Mouse (Mus musculus): Measurements from ENCODE around the gene Rftn1. TPM values are rescaled to one million over a fixed set of nuclear protein-coding genes. Genes with fewer than 3 reads are reported as not detected.

The Rftn1 gene
- polyA plus RNA-seq, 1 experiment from 2014 or later, result 10.2 TPM

DNA sequence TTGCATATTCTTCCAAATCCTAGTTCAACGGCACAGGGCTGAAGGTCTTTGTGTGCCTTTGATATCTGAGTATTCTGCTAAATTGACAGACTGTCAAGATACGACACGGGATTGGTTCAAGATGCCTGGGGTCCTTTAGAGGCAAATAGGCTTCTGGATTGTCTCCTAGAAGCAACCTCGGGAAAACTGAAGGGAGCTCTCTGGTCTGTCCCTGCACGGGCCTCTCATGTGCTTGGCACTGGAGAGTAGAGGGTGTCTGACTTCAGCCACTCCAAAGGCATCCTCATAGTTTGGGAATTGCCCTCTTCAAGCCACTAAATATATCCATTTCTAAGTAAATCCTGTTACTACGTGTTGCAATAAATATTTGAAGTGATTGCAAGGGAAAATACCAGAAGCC is 98.6 kb downstream of the Rftn1 start:
- no peak for DNase-seq (ENCODE audit: extremely low spot score, low spot score)
- Histone ChIP-seq H3K4me1 (no peaks in the 10 kb centered on the region), H3K9me3 (no peaks in the 10 kb centered on the region), H3K27ac (no peak overlapping the region), H3K27me3 (ENCODE audit: poor library complexity, severe bottlenecking) (no peaks in the 10 kb centered on the region), H3K4me3 (no peak overlapping the region), H3K36me3 (replicated peaks) (no peaks in the 10 kb centered on the region)
- WGBS, result 81% methylated on average over 6 of the region's 6 CpGs

DNA sequence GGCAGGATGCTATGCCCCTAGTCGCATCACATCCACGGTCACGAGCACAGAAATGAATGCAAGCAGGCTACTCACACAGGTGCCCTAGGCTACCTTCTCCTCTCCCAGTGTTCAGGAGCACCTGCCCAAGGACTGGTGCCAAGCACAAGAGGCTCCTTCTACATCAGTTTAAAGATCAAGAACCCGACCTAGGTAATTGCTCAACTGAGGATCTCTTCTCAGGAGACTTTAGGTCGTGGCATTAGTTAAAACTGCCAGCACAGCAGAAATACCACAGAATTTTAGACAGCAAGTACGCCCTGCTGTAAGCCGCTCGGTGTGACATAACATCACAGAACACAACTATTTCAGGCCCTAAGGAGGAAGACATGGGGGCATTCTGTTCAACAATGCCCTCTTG is 100.7 kb downstream of the Rftn1 start:
- Histone ChIP-seq H3K36me3 (replicated peaks) (no peaks in the 10 kb centered on the region), H3K4me1 (0 out of 2 replicates have a peak, but pooled peaks cover 5% of the 10 kb centered on the region), H3K27ac (no peak overlapping the region), H3K27me3 (ENCODE audit: poor library complexity, severe bottlenecking) (no peaks in the 10 kb centered on the region), H3K9me3 (no peaks in the 10 kb centered on the region), H3K4me3 (no peak overlapping the region)
- 86% methylated on average over 8 of the region's 8 CpGs for WGBS
- no peak for DNase-seq (ENCODE audit: extremely low spot score, low spot score)

DNA sequence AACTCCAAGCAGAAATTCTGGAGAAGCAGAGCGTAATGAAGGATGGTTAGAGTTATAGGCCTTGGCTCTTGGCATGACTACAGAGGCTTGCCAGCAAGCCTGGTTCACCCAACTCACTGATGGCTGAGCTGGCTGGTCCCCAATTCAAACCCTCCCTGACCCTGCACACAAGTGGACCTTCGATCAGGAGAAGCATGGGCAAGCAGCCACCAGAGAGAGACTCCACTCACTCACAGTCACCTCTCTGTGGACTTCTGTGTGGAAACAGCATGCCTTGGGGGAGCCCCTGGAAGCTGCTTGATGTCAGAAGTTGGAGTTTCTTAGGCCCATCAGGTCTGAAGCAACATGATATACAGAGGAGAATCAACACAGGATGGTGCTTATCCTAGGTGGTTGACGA is 102.4 kb downstream of the Rftn1 start:
- H3K4me1 ChIP-seq, result 0 out of 2 replicates have a peak, but pooled peaks cover 5% of the 10 kb centered on the region
- 87% methylated on average over 3 of the region's 3 CpGs for WGBS
- H3K4me3 ChIP-seq, result no peak overlapping the region
- H3K27ac ChIP-seq, result no peak overlapping the region
- no peak for DNase-seq (ENCODE audit: extremely low spot score, low spot score)
- H3K9me3 ChIP-seq, result no peaks in the 10 kb centered on the region
- H3K27me3 ChIP-seq (ENCODE audit: poor library complexity, severe bottlenecking), result no peaks in the 10 kb centered on the region
- H3K36me3 ChIP-seq (replicated peaks), result no peaks in the 10 kb centered on the region

DNA sequence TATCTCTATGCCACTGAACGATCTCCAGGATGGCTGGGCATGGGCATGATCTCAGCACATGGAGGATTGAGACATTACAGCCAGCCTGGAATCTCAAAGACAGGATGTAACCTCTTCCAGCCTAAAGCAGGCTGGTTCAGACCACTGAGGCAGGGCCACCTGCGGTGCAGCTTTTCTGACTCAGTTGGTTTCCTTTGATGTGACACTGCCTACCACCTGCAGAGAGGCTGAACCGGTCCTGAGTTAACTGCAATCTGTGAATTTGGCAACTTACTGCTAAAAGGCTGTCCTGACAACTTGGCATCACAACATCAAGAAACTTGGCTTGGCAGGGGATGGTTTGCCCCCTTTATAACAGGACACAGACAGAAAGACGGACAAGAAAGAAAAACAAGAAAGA is 103.6 kb downstream of the Rftn1 start:
- Histone ChIP-seq H3K4me3 (no peak overlapping the region), H3K27ac (no peak overlapping the region), H3K4me1 (peaks cover 6% of the 10 kb centered on the region; the same call in 1 of the 2 replicates), H3K27me3 (ENCODE audit: poor library complexity, severe bottlenecking) (no peaks in the 10 kb centered on the region), H3K36me3 (replicated peaks) (no peaks in the 10 kb centered on the region), H3K9me3 (no peaks in the 10 kb centered on the region)
- DNase-seq (ENCODE audit: extremely low spot score, low spot score), result no peak
- 65% methylated on average over 4 of the region's 4 CpGs for WGBS

DNA sequence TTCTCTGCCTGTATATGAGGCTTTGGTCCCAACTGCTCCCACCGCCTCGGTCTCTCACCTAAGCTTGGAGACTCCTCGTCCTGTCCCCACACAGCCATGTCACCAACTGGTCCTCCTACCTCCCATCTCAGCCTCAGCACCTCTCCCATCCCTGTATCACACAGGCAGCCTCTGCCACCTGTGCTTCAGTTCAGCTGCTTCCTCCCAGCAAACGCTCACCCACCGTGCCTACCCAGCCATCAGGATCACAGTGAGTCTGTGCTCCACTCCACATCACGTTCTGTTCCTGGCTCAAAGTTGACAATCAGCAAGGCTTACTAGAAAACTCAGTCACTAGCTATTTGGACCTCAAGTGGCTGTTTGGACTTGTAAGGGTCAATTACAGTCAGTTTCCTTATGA is 105.8 kb downstream of the Rftn1 start:
- WGBS, result 91% methylated on average over 6 of the region's 6 CpGs

DNA sequence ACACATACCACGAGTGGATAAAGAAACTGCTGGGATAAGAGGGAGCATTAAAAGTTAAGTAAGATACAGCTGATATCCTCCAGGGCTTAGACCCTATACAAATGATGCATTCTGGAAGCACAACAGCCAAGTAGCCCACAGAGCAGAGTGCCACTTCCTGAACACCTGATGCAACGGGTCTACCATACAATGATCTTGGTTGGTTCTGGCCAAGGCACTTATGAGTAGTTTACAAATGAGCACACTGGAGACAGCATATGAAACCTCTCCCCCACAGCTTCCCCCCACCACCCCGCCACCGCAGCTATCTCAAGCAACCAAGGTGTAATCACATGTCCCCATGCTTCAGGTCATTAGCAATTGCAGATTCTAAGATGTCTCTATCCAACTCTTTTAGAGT is 106.5 kb downstream of the Rftn1 start:
- 86% methylated on average over 4 of the region's 4 CpGs for WGBS
- H3K9me3 ChIP-seq, result no peaks in the 10 kb centered on the region
- no peak for DNase-seq (ENCODE audit: extremely low spot score, low spot score)
- peaks cover 11% of the 10 kb centered on the region; the same call in 1 of the 2 replicates for H3K4me1 ChIP-seq
- no peak overlapping the region for H3K4me3 ChIP-seq
- H3K27ac ChIP-seq, result no peak overlapping the region
- H3K27me3 ChIP-seq (ENCODE audit: poor library complexity, severe bottlenecking), result no peaks in the 10 kb centered on the region
- no peaks in the 10 kb centered on the region for H3K36me3 ChIP-seq (replicated peaks)

More for the DNA sequence above, 105.8 kb downstream of the Rftn1 start:
- Histone ChIP-seq H3K4me3 (no peak overlapping the region), H3K9me3 (no peaks in the 10 kb centered on the region), H3K4me1 (peaks cover 11% of the 10 kb centered on the region; the same call in 1 of the 2 replicates), H3K36me3 (replicated peaks) (no peaks in the 10 kb centered on the region), H3K27me3 (ENCODE audit: poor library complexity, severe bottlenecking) (no peaks in the 10 kb centered on the region), H3K27ac (no peak overlapping the region)
- DNase-seq (ENCODE audit: extremely low spot score, low spot score), result no peak

DNA sequence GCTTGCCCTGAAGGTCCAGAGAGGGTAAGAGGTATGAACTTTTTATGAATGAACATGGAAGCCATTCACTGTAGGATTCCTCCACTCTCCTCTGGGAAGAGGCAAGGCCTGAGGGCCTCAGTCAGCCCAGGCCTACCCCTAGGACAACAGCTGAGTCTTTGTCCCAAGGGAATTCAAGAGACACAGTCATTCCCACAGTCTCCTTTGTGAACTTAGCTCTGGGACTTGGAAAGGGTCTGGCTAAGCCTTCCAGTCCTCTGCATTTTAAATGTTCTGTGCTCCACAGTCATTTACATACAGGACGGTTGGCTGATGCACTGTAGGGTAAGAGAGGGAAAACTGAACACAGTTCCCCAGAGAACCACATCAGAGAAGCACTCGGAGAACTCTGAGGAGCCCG is 107.5 kb downstream of the Rftn1 start:
- no peak overlapping the region for H3K27ac ChIP-seq
- 83% methylated on average over 3 of the region's 3 CpGs for WGBS

DNA sequence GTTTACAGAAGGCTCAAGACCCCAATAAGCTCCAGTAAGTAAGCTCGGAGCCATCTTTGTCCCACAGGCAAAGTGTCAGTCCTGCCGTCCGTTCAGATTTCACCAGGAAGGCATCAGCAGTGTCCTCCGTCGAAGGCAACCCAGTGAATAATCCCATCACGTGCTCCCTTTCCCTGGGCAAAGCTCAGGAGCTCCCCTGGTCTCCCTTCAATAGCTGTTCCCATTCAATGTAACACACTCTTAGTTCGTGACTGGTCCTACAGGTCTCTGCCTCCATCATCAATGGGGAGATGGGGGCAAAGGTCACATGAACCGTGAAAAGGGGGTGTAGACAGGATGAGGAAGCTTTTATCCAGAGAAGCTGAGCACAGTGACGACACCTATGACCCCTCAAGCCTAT is 108.8 kb downstream of the Rftn1 start:
- no peaks in the 10 kb centered on the region for H3K36me3 ChIP-seq (replicated peaks)
- no peaks in the 10 kb centered on the region for H3K9me3 ChIP-seq
- no peaks in the 10 kb centered on the region for H3K27me3 ChIP-seq (ENCODE audit: poor library complexity, severe bottlenecking)
- H3K4me3 ChIP-seq, result no peak overlapping the region
- peaks cover 11% of the 10 kb centered on the region; the same call in 1 of the 2 replicates for H3K4me1 ChIP-seq
- no peak for DNase-seq (ENCODE audit: extremely low spot score, low spot score)
- WGBS, result 53% methylated on average over 9 of the region's 9 CpGs
- no peak overlapping the region for H3K27ac ChIP-seq

More for the DNA sequence above, 107.5 kb downstream of the Rftn1 start:
- Histone ChIP-seq H3K27me3 (ENCODE audit: poor library complexity, severe bottlenecking) (no peaks in the 10 kb centered on the region), H3K9me3 (no peaks in the 10 kb centered on the region), H3K4me1 (peaks cover 11% of the 10 kb centered on the region; the same call in 1 of the 2 replicates), H3K4me3 (no peak overlapping the region), H3K36me3 (replicated peaks) (no peaks in the 10 kb centered on the region)
- no peak for DNase-seq (ENCODE audit: extremely low spot score, low spot score)

DNA sequence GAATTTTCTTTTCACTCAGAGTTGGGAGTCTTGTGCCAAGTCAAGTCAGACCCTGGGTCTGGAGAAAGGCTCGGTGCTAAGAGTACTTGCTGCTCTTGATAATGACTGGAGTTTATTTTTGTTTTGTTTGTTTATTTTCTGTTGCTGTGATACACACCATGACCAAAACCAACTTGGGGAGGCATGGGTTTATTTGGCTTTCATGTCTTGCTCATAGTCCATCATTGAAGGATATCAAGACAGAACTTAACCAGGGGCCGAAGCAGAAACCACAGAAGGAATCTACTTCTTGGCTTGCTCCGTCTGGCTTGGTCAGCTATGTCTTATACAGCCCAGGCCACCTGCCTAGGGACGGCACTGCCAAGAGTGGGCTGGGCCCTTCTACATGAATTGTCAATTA is 109.5 kb downstream of the Rftn1 start:
- WGBS, result 88% methylated on average over 4 of the region's 4 CpGs

DNA sequence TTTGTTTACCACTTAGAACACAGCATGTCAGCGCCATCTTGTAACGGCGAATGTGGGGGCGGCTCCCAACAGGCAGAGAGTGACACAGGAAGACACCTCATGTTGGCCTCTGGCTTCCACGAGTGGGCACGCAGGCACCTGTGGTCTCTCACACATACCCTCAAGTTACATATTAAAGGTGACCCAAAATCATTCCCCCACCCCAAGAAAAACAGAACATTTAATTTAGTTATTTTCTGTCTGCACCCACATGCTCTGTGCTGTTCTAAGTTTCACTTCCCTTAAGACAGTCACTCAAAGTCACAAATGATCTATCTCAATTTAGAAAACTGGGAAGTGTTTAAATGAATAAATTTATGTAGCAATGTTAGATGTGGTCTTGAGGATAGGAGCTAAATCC is 111.7 kb downstream of the Rftn1 start:
- 98% methylated on average over 6 of the region's 6 CpGs for WGBS
- H3K4me3 ChIP-seq, result no peak overlapping the region
- H3K27ac ChIP-seq, result no peak overlapping the region
- no peak for DNase-seq (ENCODE audit: extremely low spot score, low spot score)
- H3K4me1 ChIP-seq, result peaks cover 6% of the 10 kb centered on the region; the same call in 1 of the 2 replicates
- H3K9me3 ChIP-seq, result no peaks in the 10 kb centered on the region
- no peaks in the 10 kb centered on the region for H3K36me3 ChIP-seq (replicated peaks)
- no peaks in the 10 kb centered on the region for H3K27me3 ChIP-seq (ENCODE audit: poor library complexity, severe bottlenecking)

More for the DNA sequence above, 109.5 kb downstream of the Rftn1 start:
- Histone ChIP-seq H3K36me3 (replicated peaks) (no peaks in the 10 kb centered on the region), H3K9me3 (no peaks in the 10 kb centered on the region), H3K4me3 (no peak overlapping the region), H3K27ac (no peak overlapping the region), H3K27me3 (ENCODE audit: poor library complexity, severe bottlenecking) (no peaks in the 10 kb centered on the region), H3K4me1 (peaks cover 10% of the 10 kb centered on the region; the same call in 1 of the 2 replicates)
- no peak for DNase-seq (ENCODE audit: extremely low spot score, low spot score)

DNA sequence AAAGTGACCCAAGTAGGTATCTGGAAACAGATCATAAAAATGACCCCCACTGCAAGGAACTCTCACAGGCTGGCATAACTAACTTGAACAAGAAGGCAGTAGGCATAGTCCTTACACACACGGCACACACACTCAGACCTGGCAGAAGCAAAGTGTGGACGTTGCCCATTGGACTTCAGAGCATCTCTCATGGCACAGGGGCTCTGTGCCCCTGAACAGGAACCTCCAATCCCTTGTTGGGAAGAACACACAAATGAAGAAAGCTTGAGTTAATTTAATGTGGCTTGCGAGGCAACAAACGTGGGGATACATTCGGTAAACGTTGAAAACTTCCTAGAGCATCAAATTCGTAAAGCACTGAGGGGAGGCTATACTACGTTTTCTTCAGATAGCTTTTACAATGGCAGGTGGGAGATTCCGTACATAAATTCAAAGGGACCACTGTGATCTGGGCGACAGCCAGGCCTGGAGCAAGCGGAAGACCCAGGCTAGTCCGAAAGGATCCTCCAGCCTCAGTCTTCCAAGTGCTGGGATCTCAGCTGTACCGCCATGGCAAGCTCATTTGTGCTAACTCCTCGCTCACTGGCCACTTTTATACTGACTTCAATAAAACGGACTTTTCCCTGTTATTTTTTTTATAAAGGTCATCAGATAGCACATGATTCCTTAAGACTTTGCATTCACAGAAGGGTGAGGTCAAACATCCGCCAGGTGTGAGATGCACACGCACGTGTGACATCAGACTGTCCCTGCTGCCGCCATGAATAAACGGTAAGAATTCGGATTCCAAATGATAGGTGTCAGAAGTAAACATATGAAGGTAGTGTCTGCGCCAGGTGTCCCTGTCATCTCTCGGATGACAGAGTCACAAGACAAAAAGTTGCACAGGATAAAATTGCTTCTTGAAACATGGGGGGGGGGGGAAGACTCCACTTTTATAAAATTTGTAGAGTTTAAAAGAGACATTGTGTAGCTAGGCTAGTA is 117.2 kb downstream of the Rftn1 start:
- 95% methylated on average over 23 of the region's 23 CpGs for WGBS
- H3K4me3 ChIP-seq, result no peak overlapping the region
- H3K27me3 ChIP-seq (ENCODE audit: poor library complexity, severe bottlenecking), result no peaks in the 10 kb centered on the region
- H3K36me3 ChIP-seq (replicated peaks), result no peaks in the 10 kb centered on the region
- DNase-seq (ENCODE audit: extremely low spot score, low spot score), result no peak
- no peak overlapping the region for H3K27ac ChIP-seq
- H3K9me3 ChIP-seq, result no peaks in the 10 kb centered on the region
- peaks cover 8% of the 10 kb centered on the region for H3K4me1 ChIP-seq

DNA sequence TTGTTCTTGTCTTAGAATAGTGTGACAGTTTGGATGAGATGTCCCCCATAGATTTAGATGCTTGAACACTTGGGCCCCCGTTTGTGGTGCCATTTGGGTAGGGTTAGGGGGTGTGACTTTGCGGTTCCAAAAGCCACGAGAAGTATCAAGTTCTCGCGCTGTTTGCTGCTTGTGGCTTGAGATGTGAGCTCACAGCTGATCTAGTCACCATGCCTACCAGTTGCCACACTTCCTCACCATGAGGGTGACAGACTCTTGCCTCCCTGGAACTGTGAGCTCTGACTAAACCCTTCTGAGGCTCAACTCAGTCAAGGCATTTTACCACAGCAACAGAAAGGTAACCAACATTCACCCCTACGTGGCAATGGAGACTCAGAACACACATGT is 118.9 kb downstream of the Rftn1 start:
- 87% methylated on average over 6 of the region's 6 CpGs for WGBS
- Histone ChIP-seq H3K36me3 (replicated peaks) (no peaks in the 10 kb centered on the region), H3K27ac (no peak overlapping the region), H3K4me1 (peaks cover 11% of the 10 kb centered on the region), H3K27me3 (ENCODE audit: poor library complexity, severe bottlenecking) (no peaks in the 10 kb centered on the region), H3K4me3 (no peak overlapping the region), H3K9me3 (no peaks in the 10 kb centered on the region)
- DNase-seq (ENCODE audit: extremely low spot score, low spot score), result no peak

Measured in forebrain, embryonic 10.5 days (tissue).